Mouse (Mus musculus): ENCODE results near the gene Casz1. TPM values are rescaled to one million over a fixed set of nuclear protein-coding genes. Genes with fewer than 3 reads are reported as not detected.

The Casz1 gene
- polyA plus RNA-seq, 1 experiment from 2014 or later, result 6.7 TPM

DNA sequence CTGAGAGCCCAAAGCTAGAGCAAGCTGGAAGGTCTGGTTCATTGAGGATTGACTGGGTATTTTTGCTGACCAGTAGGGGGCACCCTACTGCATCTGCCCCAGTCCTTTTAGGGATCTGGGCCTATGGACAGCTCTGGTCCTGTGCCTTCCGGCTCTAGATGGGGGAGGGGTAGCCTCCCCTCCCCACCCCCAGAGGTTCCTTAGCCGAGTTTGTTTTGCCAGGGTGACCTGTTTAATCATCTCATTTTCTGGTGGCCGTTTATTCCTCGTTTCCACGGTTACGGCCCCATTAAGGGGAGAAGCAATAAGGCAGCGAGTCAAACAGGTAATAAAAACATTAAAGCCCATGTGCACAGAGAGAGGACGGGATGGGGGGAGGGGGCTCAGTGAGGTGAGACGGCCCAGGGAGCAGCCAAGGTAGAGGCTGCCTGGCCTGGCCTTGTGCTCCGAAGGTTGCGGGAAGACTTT is 104.0 kb downstream of the Casz1 start:
- ATAC-seq (replicated peaks; ENCODE audit: low FRiP score, low read depth) (peak; percentile 88), DNase-seq (ENCODE audit: low spot score) (peak; percentile 64)
- H3K4me2 ChIP-seq (ENCODE audit: low read length), result no peak overlapping the region
- H3K36me3 ChIP-seq (ENCODE audit: insufficient read depth, low read length), result no peaks in the 10 kb centered on the region
- H3K9ac ChIP-seq (ENCODE audit: low read depth, low read length), result peak overlapping the region; percentile 1; the same call in 1 of the 2 replicates
- 23% methylated on average over 11 of the region's 11 CpGs for WGBS
- peak overlapping the region; percentile 94 for H3K27ac ChIP-seq
- H3K4me1 ChIP-seq (replicated peaks; ENCODE audit: insufficient read depth, low read length), result peaks cover 67% of the 10 kb centered on the region
- no peak overlapping the region for H3K4me3 ChIP-seq (replicated peaks; ENCODE audit: low read depth, low read length)
- no peaks in the 10 kb centered on the region for H3K27me3 ChIP-seq (ENCODE audit: insufficient read depth, low read length)
- no peaks in the 10 kb centered on the region for H3K9me3 ChIP-seq (replicated peaks; ENCODE audit: low read length)
- peak; percentile 74 for TF ChIP-seq CTCF (IDR thresholded peaks at IDR 0.05; ENCODE audit: low read depth)

GRCm38 (mm10) chr4:148908760-148909510 is 104.7 kb downstream of the Casz1 start:
- no peaks in the 10 kb centered on the region for H3K36me3 ChIP-seq (ENCODE audit: insufficient read depth, low read length)
- no peak overlapping the region for H3K4me2 ChIP-seq (ENCODE audit: low read length)
- 62% methylated on average over 15 of the region's 15 CpGs for WGBS
- ATAC-seq (replicated peaks; ENCODE audit: low FRiP score, low read depth) (peak; percentile 4; the same call in 1 of the 2 replicates), DNase-seq (ENCODE audit: low spot score) (no peak)
- H3K4me1 ChIP-seq (replicated peaks; ENCODE audit: insufficient read depth, low read length), result peaks cover 68% of the 10 kb centered on the region
- H3K4me3 ChIP-seq (replicated peaks; ENCODE audit: low read depth, low read length), result no peak overlapping the region
- H3K27ac ChIP-seq, result peak overlapping the region; percentile 94
- TF ChIP-seq CTCF (IDR thresholded peaks at IDR 0.05; ENCODE audit: low read depth), result no peak
- H3K27me3 ChIP-seq (ENCODE audit: insufficient read depth, low read length), result no peaks in the 10 kb centered on the region
- H3K9me3 ChIP-seq (replicated peaks; ENCODE audit: low read length), result no peaks in the 10 kb centered on the region
- H3K9ac ChIP-seq (ENCODE audit: low read depth, low read length), result peak overlapping the region; percentile 1; the same call in 1 of the 2 replicates

DNA sequence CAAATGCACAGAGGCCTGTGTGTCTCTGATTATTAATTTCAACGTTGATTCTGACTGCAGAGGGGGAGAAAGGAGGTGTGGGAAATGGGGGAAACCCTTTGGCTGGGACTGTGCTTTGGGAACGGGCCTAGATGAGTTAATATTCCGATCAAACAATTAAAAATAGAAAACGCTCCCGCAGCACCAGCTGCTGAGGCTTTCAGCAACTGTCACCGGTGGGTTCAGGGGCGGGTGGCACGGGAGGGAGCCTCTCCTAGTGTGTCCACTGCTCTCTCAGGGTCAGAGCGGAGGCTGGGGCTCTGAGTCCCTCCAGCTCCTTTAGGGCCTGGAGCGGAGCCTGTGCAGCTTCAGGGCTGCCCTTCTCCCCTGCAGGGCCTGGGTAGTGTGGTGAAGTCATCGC is 105.3 kb downstream of the Casz1 start:
- Histone ChIP-seq H3K27ac (peak overlapping the region; percentile 94), H3K4me1 (replicated peaks; ENCODE audit: insufficient read depth, low read length) (peaks cover 72% of the 10 kb centered on the region), H3K4me3 (replicated peaks; ENCODE audit: low read depth, low read length) (no peak overlapping the region), H3K9me3 (replicated peaks; ENCODE audit: low read length) (no peaks in the 10 kb centered on the region), H3K27me3 (ENCODE audit: insufficient read depth, low read length) (no peaks in the 10 kb centered on the region), H3K4me2 (ENCODE audit: low read length) (no peak overlapping the region), H3K36me3 (ENCODE audit: insufficient read depth, low read length) (no peaks in the 10 kb centered on the region), H3K9ac (ENCODE audit: low read depth, low read length) (peak overlapping the region; percentile 27; the same call in 1 of the 2 replicates)
- 67% methylated on average over 11 of the region's 11 CpGs for WGBS
- DNase-seq (ENCODE audit: low spot score) (no peak), ATAC-seq (replicated peaks; ENCODE audit: low FRiP score, low read depth) (no peak)
- TF ChIP-seq CTCF (IDR thresholded peaks at IDR 0.05; ENCODE audit: low read depth), result no peak

DNA sequence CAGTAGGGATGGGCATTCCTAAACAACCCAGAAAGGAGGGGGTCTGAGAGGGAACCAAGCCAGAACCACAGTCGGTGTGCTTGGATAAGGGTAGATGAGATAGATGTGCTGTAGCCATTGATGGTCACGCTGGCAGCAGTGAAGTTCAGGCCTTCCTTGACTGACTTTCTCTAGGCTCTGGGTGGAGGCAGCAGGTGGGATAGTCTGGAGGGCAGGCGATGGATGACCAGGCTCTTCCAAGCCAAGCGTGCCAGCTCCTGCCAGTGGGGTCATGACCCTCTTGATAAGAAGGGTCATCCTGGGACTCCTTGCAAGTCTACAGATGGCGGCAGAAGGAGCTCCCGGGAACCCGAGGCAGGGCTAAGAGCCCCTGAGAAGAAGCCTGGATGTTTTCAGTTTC is 107.9 kb downstream of the Casz1 start:
- DNase-seq (ENCODE audit: low spot score) (no peak), ATAC-seq (replicated peaks; ENCODE audit: low FRiP score, low read depth) (no peak)
- 43% methylated on average over 7 of the region's 7 CpGs for WGBS
- Histone ChIP-seq H3K4me2 (ENCODE audit: low read length) (no peak overlapping the region), H3K36me3 (ENCODE audit: insufficient read depth, low read length) (no peaks in the 10 kb centered on the region), H3K4me1 (replicated peaks; ENCODE audit: insufficient read depth, low read length) (peaks cover 66% of the 10 kb centered on the region), H3K4me3 (replicated peaks; ENCODE audit: low read depth, low read length) (no peak overlapping the region), H3K27me3 (ENCODE audit: insufficient read depth, low read length) (no peaks in the 10 kb centered on the region), H3K27ac (no peak overlapping the region), H3K9ac (ENCODE audit: low read depth, low read length) (0 out of 2 replicates have a peak overlapping the region, but pooled peaks have one; percentile 40), H3K9me3 (replicated peaks; ENCODE audit: low read length) (no peaks in the 10 kb centered on the region)
- TF ChIP-seq CTCF (IDR thresholded peaks at IDR 0.05; ENCODE audit: low read depth), result no peak

DNA sequence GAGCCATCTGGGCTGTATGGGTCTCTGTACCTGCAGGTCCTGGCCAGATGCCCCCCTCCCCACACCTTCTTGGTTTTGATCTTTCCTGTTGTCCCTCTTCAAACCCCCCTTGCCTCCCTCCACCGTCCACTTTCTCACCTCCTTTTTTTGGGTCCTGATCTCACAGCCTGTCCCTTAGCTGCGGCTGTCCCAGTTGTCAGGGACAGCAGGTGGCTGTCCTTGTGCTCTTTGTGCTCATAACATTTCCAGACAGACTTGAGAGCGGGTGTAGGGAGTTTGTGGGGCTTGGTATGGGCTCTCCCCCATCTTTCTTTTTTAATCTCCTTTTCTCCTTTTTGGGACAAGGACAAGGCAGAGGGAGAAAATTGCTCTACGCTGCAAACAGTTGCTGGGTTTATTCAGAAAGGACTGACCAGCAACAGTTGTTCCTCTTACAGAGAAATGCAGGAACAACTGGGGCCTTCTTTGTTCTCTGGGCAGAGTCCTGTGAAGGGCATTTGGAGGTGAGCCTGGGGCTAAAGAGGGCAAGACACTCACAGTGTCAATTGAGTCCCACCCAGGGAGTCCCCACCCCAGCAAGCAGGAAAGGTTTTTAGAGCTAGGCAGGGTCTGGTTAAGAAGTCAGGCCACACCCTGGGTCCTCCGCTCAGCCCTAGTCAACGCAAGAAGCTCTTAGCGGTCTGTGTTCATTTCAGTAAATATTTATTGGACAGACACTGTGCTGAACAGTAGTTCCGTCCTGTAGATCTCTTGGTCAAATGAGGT is 108.8 kb downstream of the Casz1 start:
- 62% methylated on average over 8 of the region's 8 CpGs for WGBS
- H3K4me1 ChIP-seq (replicated peaks; ENCODE audit: insufficient read depth, low read length), result peaks cover 63% of the 10 kb centered on the region
- TF ChIP-seq CTCF (IDR thresholded peaks at IDR 0.05; ENCODE audit: low read depth), result no peak
- no peaks in the 10 kb centered on the region for H3K9me3 ChIP-seq (replicated peaks; ENCODE audit: low read length)
- no peak for ATAC-seq (replicated peaks; ENCODE audit: low FRiP score, low read depth)
- H3K9ac ChIP-seq (ENCODE audit: low read depth, low read length), result 0 out of 2 replicates have a peak overlapping the region, but pooled peaks have one; percentile 32
- no peak overlapping the region for H3K4me3 ChIP-seq (replicated peaks; ENCODE audit: low read depth, low read length)
- 0 out of 2 replicates have a peak overlapping the region, but pooled peaks have one; percentile 31 for H3K27ac ChIP-seq
- DNase-seq (ENCODE audit: low spot score), result no peak
- H3K4me2 ChIP-seq (ENCODE audit: low read length), result no peak overlapping the region
- H3K27me3 ChIP-seq (ENCODE audit: insufficient read depth, low read length), result no peaks in the 10 kb centered on the region
- no peaks in the 10 kb centered on the region for H3K36me3 ChIP-seq (ENCODE audit: insufficient read depth, low read length)

All from kidney, postnatal 0 days (tissue).